Mouse (Mus musculus) limb, embryonic 10.5 days (tissue): Measurements from ENCODE around the gene Olfr1222. TPM values are rescaled to one million over a fixed set of nuclear protein-coding genes. Genes with fewer than 3 reads are reported as not detected.

ENCODE experiments used
- polyA plus RNA-seq: library from polyadenylated mRNA; unstranded; fragments of >200 nt; fragmentation: Nextera tagmentation; extraction: Ambion mirVana; gene quantifications from 2 replicates; pipeline ENCODE4 v1.2.1, GENCODE M21; 2016

Olfr1222 gene
- polyA plus RNA-seq, 1 experiment from 2014 or later, result not detected

Other genes starting within 250 kb of the Olfr1222 start
- not detected in 2 replicates for gene Olfr1208, start 230.7 kb downstream of the Olfr1222 start, polyA plus RNA-seq
- gene Olfr1209, start 217.9 kb downstream of the Olfr1222 start, polyA plus RNA-seq, result not detected in 2 replicates
- not detected in 2 replicates for gene Olfr1211, start 194.9 kb downstream of the Olfr1222 start, polyA plus RNA-seq
- gene Olfr1212, start 179.1 kb downstream of the Olfr1222 start, polyA plus RNA-seq, result not detected in 2 replicates
- not detected in 2 replicates for gene Gm13762, start 152.8 kb downstream of the Olfr1222 start, polyA plus RNA-seq
- not detected in 2 replicates for gene Olfr1214, start 140.4 kb downstream of the Olfr1222 start, polyA plus RNA-seq
- not detected in 2 replicates for gene Olfr1215, start 126.1 kb downstream of the Olfr1222 start, polyA plus RNA-seq
- not detected in 2 replicates for gene Olfr1216, start 114.7 kb downstream of the Olfr1222 start, polyA plus RNA-seq
- not detected in 2 replicates for gene Olfr1217, start 101.0 kb downstream of the Olfr1222 start, polyA plus RNA-seq
- not detected in 2 replicates for gene Olfr1218, start 71.9 kb downstream of the Olfr1222 start, polyA plus RNA-seq
- gene Olfr1219, start 49.5 kb downstream of the Olfr1222 start, polyA plus RNA-seq, result not detected in 2 replicates
- gene Olfr1220, start 26.2 kb downstream of the Olfr1222 start, polyA plus RNA-seq, result not detected in 2 replicates
- not detected in 2 replicates for gene Olfr1221, start 15.8 kb downstream of the Olfr1222 start, polyA plus RNA-seq
- not detected in 2 replicates for gene Olfr1223, start 18.5 kb upstream of the Olfr1222 start, polyA plus RNA-seq
- not detected in 2 replicates for gene Olfr1224-ps1, start 31.0 kb upstream of the Olfr1222 start, polyA plus RNA-seq
- not detected in 2 replicates for gene Olfr1225, start 41.6 kb upstream of the Olfr1222 start, polyA plus RNA-seq
- gene Olfr1226, start 67.0 kb upstream of the Olfr1222 start, polyA plus RNA-seq, result not detected in 2 replicates
- not detected in 2 replicates for gene Olfr1228, start 121.0 kb upstream of the Olfr1222 start, polyA plus RNA-seq
- gene Olfr1229, start 155.0 kb upstream of the Olfr1222 start, polyA plus RNA-seq, result not detected in 2 replicates
- gene Olfr1230, start 164.2 kb upstream of the Olfr1222 start, polyA plus RNA-seq, result not detected in 2 replicates
- not detected in 2 replicates for gene Olfr1231, start 174.0 kb upstream of the Olfr1222 start, polyA plus RNA-seq
- not detected in 2 replicates for gene Olfr1232, start 196.6 kb upstream of the Olfr1222 start, polyA plus RNA-seq
- gene Olfr1233, start 209.3 kb upstream of the Olfr1222 start, polyA plus RNA-seq, result not detected in 2 replicates
- not detected in 2 replicates for gene Olfr1234, start 231.8 kb upstream of the Olfr1222 start, polyA plus RNA-seq